Mouse (Mus musculus) B cell, adult 2 months (primary cell): ENCODE measurements around the gene Espn.

ENCODE experiments used
- DNase-seq, 2 experiments: peaks; one replicate each; pipeline ENCODE4 v3.0.0; 2022

The Espn gene

GRCm38 (mm10) chr4:152121183-152121505, 31.0 kb downstream of the Espn start:
- no peak for DNase-seq

GRCm38 (mm10) chr4:152120311-152121182, 31.6 kb downstream of the Espn start:
- peak; percentile 64 to 65 for DNase-seq

- peak in 1 of 2 experiments; percentile 44 for DNase-seq
Observed at GRCm38 (mm10) chr4:152119396-152120292, 32.5 kb downstream of the Espn start.

GRCm38 (mm10) chr4:152117538-152117937, 34.6 kb downstream of the Espn start:
- no peak for DNase-seq

- DNase-seq: peak; percentile 39 to 44
Observed at GRCm38 (mm10) chr4:152115921-152116612, 36.1 kb downstream of the Espn start, which contains the start of gene Tnfrsf25. Tnfrsf25 (plus strand) TSS chr4:152115934.

- no peak for DNase-seq
Observed at GRCm38 (mm10) chr4:152114080-152114479, 38.1 kb downstream of the Espn start.

- no peak for DNase-seq
Observed at GRCm38 (mm10) chr4:152112329-152112728, 39.8 kb downstream of the Espn start.

GRCm38 (mm10) chr4:152110689-152111088, 41.5 kb downstream of the Espn start:
- no peak for DNase-seq

GRCm38 (mm10) chr4:152109509-152109908, 42.7 kb downstream of the Espn start:
- DNase-seq: no peak

GRCm38 (mm10) chr4:152108673-152109072, 43.5 kb downstream of the Espn start:
- DNase-seq: no peak

- DNase-seq: no peak
Observed at GRCm38 (mm10) chr4:152107971-152108509, 44.1 kb downstream of the Espn start.

- DNase-seq: no peak
Observed at GRCm38 (mm10) chr4:152107493-152107892, 44.7 kb downstream of the Espn start.

GRCm38 (mm10) chr4:152106746-152107145, 45.4 kb downstream of the Espn start:
- no peak for DNase-seq

- peak; percentile 82 to 83 for DNase-seq
Observed at GRCm38 (mm10) chr4:152103025-152103424, 49.1 kb downstream of the Espn start.

GRCm38 (mm10) chr4:152101921-152102320, 50.2 kb downstream of the Espn start:
- no peak for DNase-seq

- no peak for DNase-seq
Observed at GRCm38 (mm10) chr4:152101081-152101653, 51.0 kb downstream of the Espn start.

GRCm38 (mm10) chr4:152100541-152100940, 51.6 kb downstream of the Espn start:
- DNase-seq: no peak

GRCm38 (mm10) chr4:152097911-152098799, 54.0 kb downstream of the Espn start:
- no peak for DNase-seq

- DNase-seq: no peak
Observed at GRCm38 (mm10) chr4:152096927-152097326, 55.2 kb downstream of the Espn start.

GRCm38 (mm10) chr4:152095937-152096910, 55.9 kb downstream of the Espn start:
- DNase-seq: peak; percentile 86 to 88
